Mouse (Mus musculus) adrenal gland (tissue): Measurements from ENCODE around the gene Gnai3.

ENCODE experiments used
- intact Hi-C: fragments of 180-260 bp; cut with DNase I; formaldehyde crosslinking; loops from one replicate; pipeline ENCODE4 v1.15.1; 2025

Gnai3 gene

DNA sequence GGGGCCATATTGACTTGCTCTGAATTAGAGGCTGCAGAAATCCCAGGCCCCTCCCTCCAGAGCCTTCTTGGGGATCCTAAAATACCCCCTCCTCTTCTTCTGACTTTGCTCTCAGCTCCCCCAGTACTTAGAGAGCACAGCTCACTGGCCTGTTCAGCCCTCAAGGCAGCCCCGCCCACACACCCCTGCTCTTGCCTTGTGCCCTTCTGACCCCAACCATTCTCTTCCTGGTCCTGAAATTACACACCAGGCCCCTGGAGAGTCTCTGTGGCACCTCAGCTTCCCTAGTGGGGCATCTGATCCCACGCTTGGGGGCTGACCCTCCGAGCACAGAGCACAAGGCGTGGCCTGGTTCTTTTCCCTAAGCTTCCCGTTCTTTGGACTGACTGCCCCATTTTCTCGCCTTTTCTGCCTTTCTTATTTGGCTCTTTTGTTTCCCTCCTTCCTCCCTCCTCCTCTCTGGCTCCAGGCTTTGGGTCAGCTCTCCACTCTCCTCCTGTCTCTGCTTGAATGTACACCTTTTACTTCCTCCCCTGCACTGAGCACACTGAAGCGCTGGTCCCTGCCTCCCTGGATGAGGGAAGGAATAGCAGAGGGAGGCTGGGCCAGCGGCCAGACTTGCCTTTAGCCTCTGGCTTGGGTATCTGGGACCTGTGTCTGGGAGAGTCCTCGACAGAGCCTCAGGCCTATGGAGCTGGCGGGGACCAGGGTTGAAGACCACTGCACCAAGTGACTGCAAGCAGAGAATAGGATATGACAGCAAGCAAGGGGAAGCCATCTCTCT is 19.8 kb upstream of the Gnai3 start:
- intact Hi-C loops: loop anchor here (2.0 to 10.0 kb wide), 3 partner anchors 39 to 219 kb away; partner anchors contain the start of genes Psma5 and Psrc1

DNA sequence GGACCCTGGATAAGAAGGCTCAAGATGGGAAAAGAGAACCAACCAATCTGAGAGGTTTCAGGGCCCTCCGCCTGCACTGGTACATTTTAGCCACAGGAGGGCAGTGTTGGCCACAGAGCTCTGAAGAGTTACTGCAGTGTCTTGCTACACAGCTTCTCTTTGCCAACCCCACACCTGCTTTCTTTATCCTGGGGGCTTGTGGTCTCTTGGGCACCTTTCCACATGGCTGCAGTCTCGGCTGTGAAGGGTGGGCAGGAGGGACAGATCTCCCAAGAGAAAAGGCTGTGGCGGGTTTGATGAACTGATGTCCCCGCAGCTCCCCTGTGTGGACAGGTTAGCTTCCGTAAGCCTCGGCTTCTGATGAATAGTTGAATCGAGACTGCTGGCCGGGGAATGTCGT is 18.9 kb upstream of the Gnai3 start:
- intact Hi-C loops: loop anchor here (2.0 to 10.0 kb wide), 3 partner anchors 40 to 220 kb away; partner anchors contain the start of genes Psma5 and Psrc1

DNA sequence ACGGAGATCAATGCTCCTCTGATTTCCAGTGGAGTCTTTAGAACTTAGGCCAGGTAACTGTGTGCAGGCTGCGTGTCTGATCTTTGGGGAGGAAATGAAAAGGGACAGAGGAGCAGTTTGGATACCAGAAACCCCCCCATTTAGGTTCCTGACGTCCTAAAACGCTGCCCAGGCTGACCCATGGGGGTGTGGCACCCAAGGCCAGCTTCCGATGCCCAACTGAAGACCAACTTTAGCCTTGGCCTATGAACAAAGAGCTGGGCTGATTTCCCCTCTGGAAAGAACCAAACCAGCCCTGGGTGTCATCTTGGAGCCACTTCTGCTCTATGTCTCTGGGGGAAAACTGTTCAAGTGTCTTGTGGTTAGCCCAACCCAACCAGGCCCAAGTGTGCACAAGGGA is 18.1 kb upstream of the Gnai3 start:
- intact Hi-C loops: loop anchor here (2.0 to 10.0 kb wide), 3 partner anchors 41 to 221 kb away; partner anchors contain the start of genes Psma5 and Psrc1

DNA sequence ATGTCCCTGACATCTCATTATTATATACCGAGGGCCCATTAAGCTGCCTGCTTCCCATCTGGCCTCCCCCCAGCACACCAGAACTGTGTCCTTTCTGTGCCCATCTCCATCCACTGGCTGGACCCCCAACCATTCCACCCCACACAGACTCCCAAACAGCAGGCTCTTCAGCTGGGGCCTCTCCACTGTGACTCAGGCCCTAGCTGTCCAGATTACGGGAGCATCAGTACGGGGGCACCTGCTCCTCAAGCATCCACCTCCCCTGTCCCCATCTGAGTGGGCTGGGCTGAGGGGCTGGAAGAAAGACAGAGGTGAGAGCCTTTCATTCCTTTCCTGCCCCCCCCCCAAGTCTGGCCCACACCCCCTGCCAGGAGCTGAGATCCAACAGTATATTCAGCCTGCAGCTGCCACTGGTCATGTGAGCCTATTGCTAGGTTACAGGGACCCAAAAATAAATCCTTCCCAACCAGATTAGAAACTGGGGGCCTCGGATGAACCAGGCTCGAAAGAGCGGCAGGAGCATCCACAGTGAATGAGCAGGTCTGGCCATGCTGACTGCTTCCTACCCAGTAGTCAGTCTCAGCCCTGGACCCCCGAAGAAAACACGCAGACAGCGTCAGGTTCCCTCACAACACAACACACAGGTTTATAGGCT is 12.6 kb upstream of the Gnai3 start:
- intact Hi-C loops: no loop called here

DNA sequence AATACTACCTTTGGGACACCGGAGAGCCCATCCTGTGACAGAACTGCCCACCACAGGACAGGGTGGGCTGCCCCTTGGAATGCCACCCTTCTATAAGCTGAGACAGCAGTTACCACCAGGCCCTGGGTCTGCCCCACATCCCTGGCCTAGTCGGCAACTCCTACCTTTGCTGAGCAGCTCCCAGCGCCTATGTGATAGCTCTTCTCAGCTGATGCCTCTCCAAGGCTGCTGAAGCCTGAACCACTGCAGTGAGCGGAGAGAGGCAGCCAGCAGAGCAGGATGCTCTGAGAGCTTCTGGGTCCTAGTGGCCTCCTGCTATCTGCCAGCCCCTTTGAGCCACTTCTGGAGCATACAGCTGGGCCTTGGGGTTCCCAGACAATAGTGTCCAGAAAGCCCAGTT is 8.7 kb upstream of the Gnai3 start, which contains the start of gene Gpr61:
Gene Gpr61 (minus strand): TSS at position 227 of the 400 bp plus-strand sequence.
- intact Hi-C loops: loop anchor here (5.0 kb wide), 1 partner anchor 282 kb away; no protein-coding TSS in a partner anchor

DNA sequence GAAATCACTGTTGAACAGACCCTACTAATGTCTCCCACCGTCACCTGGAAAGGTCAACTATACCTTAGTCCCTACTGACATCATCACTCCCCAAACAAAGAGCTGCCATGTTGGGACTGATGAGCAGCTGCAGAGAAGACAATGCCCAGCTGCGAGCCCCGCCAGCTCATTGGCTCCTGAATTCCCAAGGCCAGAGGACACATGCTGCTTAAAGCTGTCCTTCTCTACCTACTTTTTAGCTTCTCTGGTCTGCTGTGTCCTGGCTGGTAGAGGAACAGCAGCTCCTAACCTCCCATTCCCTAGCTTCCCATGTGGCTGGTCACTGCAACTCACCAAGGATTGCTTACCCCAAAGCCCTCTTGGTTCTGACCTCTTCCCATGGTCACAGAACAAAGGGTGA is 6.3 kb upstream of the Gnai3 start:
- intact Hi-C loops: loop anchor here (5.0 kb wide), 1 partner anchor 280 kb away; no protein-coding TSS in a partner anchor

DNA sequence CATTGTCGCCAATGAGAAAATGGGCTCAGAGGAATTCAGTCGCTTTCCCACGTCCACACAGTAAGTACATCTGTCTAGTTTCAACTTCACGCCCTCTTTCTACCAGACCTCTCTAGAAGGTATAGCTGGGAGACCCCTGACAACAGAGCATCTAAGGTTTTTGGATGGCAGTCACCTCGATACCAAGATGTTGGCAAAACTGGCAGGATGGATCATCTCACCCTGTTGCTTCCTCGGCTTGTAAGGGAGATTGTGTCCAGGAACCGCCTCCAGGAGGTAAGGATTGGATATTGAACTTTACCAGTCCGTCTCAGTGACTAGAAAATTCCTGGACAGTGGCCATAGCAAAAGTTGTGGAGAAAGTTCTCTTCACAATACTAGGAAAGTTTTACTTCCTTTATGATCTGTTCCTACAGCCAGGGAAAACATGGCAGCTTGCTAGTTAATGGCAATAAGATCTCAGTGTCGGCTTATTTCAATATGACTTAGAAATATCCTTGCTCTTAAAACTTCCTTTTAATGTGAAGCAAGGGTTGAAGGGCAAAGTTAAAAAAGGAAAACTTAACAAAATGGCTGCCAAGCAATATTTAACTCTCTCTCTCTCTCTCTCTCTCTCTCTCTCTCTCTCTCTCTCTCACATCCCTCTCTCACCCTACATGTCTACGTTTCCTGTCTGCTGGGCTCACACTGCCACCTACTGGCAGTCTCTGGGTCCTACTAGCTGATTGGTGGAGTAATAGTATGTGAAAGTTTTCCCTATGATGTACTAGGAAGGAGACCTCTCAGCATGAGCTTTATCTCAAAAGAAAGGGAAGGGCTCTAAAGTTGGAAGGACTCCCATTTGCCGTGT is 1.7 kb upstream of the Gnai3 start:
- intact Hi-C loops: loop anchor here (2.0 to 10.0 kb wide), 3 partner anchors 77 to 215 kb away; partner anchors contain the start of gene Gstm7

DNA sequence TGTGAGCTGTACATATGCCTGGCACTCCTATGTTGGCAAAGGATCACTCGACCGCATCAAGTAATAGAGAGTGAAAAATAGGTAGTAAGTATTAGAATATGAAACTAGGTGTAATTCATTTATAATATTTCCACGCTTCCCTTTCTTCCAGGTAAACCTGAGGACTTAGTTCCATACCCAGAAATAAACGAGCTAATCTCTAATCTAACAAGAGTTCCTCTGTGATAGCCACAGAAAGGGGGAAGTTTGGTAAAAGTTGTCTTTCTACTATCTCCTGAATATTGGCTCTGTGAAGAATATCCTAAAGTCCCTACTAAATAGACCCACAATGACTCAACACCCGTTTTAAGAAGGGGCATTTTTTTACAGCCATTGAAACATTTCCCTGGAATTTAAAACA is 725 bp upstream of the Gnai3 start:
- intact Hi-C loops: loop anchor here (2.0 to 10.0 kb wide), 3 partner anchors 76 to 214 kb away; partner anchors contain the start of gene Gstm7

DNA sequence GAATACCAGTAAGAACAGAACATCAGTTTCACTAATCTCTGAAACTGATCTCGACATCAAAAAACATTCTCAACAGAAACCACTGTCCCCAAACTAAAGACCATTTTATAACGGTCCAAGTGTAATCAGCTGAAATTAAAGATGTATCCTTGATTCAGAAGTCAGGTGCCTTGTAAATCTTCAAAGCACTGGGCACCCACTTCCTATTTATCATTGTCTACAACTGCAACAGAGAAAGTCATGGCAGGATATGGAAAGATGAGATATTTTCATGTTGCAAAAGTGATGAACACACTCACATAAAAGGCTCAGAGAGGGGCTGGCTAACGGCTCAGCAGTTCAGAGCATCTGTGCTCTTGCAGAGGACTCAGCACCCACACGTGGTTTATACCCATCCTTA is 5.2 kb downstream of the Gnai3 start:
- intact Hi-C loops: loop anchor here (10.0 kb wide), 1 partner anchor 186 kb away; no protein-coding TSS in a partner anchor

DNA sequence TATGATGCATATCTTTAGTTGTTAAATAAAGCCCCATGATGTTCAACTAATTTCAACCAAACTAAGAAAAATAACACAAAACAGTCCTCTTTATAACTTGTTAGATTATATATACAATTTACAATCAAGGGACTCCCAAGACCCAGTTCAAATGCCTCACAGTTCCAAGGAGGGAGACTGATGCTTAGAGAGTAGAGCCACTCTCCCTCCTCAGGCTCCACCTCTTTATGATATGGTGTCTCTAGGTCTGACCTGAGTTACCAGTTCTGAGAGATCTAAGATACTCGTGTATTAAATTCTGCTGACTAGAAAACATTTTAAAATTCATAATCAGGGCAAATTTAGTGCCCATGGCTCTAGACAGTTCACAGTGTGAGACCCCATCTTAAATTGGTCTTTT is 6.8 kb downstream of the Gnai3 start:
- intact Hi-C loops: no loop called here

DNA sequence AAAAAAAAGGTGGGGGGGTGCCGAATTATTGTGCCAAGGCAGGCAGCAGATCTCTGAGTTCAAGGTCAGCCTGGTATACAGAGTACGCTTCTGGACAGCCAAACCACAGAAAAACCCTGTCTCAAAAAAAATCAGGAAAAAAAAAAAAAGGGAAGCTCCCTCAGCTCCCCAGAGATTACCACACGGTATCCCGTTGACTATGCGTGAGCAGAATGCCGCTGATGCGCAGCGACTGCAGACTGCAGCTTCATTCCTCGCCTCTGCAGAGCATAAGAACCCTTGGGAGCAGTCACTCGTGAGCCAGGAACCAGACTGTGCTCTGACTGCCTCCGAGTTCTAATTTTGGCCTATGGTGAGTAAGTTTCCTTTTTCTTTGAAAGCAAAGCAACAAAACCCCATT is 11.2 kb downstream of the Gnai3 start:
- intact Hi-C loops: no loop called here

DNA sequence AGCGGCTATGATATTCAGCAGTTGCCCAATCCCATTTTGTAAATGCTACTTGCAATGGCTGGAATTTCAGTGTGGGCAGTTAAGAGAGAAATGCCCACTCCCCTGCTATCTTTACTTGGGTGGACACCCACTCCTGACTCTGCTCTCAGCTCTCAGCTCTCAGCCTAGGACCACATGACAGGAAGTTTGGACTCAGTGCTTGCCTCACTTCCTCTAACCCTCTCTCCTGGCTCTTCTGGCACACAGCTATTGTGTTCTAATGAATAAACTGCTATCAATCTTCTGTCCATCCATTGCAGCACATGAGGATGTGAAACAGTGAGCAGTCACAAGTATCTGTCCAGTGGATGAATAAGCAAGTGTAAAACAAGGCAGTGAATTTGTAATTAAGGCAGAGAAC is 13.5 kb downstream of the Gnai3 start:
- intact Hi-C loops: no loop called here

DNA sequence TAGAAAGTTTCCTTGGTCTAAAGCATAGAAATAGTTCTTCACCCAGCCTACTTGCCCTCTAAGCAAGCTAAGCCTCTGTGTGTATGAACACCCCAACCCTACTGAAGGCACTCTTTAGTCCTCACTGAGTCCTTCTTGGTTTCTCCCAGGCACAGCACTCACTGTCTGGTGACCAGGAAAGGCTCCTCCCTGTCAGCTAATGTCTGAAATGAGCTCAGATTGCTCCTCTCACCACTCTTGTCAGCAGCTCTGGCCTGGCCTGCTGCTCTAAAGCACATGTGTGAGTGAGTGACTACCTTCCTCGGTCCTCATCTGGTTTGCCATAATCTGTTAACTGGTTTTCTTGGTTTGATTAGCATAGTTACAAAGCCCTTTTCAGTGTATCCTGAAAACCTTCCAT is 14.1 kb downstream of the Gnai3 start:
- intact Hi-C loops: no loop called here

DNA sequence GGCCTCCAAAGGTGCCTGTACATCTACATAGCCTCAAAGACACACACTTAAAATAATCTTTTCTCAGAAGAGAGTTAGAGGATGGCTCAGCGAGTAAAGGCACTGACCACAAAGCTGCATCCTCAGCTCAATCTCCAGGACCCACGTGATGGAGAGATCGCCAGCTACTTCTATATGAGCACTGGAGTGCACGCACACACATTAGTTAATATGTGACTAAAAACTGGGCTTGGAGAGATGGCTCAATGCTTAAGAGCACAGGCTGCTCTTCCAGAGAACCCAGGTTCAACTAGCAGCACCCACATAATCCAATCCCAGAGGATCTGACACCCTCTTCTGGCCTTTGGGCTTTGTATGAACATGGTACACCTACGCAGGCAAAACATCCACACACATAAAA is 14.7 kb downstream of the Gnai3 start:
- intact Hi-C loops: no loop called here

DNA sequence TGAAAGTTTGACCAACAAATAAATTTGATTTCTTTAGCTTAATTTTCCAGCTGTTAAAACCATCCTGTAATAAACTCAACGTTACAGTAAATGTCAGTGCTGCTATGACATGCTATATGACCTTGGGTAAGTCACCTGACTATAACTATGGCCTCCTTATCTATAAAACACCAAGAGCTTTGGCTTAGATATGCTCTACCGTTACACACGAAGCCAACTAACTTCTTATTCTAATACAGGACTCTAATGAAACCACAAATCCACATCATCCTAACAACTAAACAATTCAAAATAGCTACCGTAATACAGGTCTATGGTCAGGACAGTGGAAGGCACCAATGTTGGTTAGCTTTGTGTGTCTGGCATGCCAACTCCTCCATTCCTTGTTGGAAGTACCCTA is 16.1 kb downstream of the Gnai3 start:
- intact Hi-C loops: no loop called here

DNA sequence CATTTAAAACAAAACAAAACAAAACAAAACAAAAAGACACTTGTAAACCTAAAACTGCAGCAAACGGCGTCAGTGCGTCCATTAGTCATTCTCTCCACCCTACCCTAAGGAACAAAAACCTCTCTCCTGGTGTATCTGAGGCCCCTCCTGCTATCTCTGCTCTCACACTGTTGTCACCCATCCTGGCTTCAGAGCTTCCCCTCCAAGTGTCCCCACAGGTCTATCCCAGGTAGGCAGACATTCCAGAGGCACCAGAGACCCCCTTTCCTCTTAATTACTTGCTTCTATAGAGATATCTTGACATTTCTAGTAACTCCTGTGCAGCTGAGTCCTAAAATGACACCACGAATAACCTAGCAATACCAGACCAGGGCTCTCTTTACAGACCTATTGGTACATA is 16.6 kb downstream of the Gnai3 start:
- intact Hi-C loops: no loop called here

DNA sequence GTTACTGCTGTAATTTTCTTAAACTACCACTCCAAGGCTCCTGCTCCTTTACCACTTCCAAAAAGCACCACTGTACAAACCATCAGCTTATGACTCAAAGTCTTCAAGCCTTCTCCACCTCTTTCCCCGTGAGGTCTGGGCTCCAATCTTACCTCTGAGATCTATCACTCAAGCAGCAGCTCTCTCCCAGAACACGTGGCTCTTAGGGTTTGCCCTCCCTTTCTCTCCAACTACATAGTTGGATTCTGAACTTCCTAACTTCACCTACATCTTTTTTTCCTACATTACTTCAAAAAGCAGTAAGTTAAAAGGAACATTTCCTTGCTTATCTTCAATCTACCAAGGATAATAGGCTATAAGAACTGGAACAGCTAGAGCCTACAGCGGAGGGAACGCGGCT is 17.4 kb downstream of the Gnai3 start:
- intact Hi-C loops: no loop called here

DNA sequence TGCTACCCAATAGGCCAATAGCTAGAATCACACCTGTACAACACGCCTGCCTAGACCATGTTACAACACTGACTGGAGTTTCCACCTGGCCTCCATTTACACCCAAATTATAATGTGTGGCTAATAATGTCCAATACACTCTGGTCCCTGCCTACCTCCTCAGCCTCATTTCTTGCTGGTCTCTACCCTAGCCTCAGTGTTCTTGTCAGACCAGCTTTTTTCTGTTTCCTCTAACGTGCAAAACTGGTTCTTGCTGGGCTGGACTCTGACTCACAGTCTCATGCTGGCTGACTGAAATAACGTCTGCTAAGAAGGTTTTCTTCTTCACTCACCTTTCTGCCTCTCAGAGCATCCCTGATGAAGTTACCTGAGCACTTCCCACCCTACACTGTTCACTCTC is 19.6 kb downstream of the Gnai3 start:
- intact Hi-C loops: no loop called here

DNA sequence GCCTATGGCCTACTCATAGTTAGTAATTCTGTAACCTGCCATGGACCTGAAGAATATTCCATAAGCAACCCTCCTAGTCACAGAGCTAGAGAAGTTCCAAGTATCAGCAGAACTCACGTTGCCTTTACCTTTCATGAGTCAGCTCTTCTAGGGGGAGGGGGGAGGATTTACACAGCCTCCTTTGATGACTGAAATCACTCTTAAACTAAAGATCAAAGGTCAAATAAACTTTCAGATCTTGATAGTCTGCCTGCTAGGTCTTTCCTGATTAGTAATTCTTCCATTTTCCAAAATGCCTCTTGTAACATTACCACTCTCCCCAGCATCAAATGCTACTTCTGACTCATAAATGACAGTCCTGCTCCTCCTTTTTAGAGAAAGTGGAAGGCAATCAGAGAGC is 21.8 kb downstream of the Gnai3 start:
- intact Hi-C loops: no loop called here

DNA sequence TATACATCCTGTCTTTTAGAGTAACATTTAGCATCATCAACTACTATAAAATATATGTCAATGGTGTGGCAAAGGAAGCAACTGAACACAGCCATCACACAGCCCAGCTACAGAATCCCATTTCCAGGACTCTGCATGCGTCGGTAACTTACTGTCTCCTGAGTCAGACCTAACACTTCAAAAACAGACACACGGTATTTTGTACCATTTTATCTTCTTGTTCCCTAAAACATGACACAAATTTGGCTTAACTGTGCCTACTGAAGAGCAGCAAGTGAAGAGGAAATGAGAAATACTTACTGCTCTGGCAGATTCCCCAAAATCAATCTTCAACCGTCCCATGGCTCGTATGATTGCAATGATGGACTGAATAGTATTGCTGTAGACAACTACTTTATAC is 22.7 kb downstream of the Gnai3 start:
- intact Hi-C loops: no loop called here

DNA sequence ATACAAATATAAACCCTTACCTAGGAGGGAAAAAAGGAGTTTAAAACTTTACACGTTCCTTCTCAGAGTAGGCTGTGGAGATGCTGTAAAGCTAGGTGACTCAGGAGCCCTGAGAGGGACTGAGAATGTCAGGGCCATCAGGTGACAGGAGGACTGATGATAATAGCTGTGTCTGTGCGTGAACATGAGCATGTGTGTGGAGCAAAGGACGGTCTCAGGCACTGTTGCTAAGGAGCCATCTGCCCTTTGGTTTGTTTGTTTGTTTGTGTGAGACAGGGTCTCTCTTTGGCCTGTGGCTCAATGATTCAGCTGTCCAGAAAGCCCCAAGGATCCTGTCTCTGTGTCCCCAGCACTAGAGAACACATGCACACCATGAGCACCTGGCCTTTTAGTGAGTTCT is 24.8 kb downstream of the Gnai3 start:
- intact Hi-C loops: no loop called here
